Mouse (Mus musculus) adrenal gland, adult 8-10 months (tissue): ENCODE results near the gene Surf6. TPM values are rescaled to one million over a fixed set of nuclear protein-coding genes. Genes with fewer than 3 reads are reported as not detected.

Experiments
- total RNA-seq, 4 experiments: library from RNA; stranded (reverse); gene quantifications; 2 replicates each; pipeline ENCODE4 v1.2.4; 2022

Gene Surf6
- total RNA-seq, 4 experiments from 2014 or later, result 26.0 to 32.8 (median 28.9) TPM

Other genes starting within 250 kb of the Surf6 start
- gene Lcn4, start 231.6 kb downstream of the Surf6 start, total RNA-seq, result not detected
- not detected for gene Abo, start 37.9 kb downstream of the Surf6 start, total RNA-seq
- gene Med22, start 7.8 kb upstream of the Surf6 start, total RNA-seq, result 10 to 100 TPM; 51.6 to 73.6 (median 62.4) TPM
- gene Rpl7a, start 7.9 kb upstream of the Surf6 start, total RNA-seq, result 100 to 1,000 TPM; 424 to 496 (median 462) TPM
- gene Surf2, start 13.5 kb upstream of the Surf6 start, total RNA-seq, result 10 to 100 TPM; 43.1 to 55.8 (median 52.2) TPM
- 100 to 1,000 TPM; 128 to 137 (median 135) TPM for gene Surf1, start 13.7 kb upstream of the Surf6 start, total RNA-seq
- 100 to 1,000 TPM; 161 to 218 (median 182) TPM for gene Surf4, start 31.0 kb upstream of the Surf6 start, total RNA-seq
- gene Stkld1, start 31.2 kb upstream of the Surf6 start, total RNA-seq, result under 1 TPM in 2 of 4 experiments, not detected in 2; 0.75 to 0.77 TPM
- gene Rexo4, start 61.5 kb upstream of the Surf6 start, total RNA-seq, result 10 to 100 TPM; 28.5 to 44.6 (median 37.5) TPM
- not detected for gene Adamts13, start 70.5 kb upstream of the Surf6 start, total RNA-seq
- 10 to 100 TPM; 64.5 to 73.5 (median 66.9) TPM for gene Cacfd1, start 107.0 kb upstream of the Surf6 start, total RNA-seq
- gene Slc2a6, start 125.1 kb upstream of the Surf6 start, total RNA-seq, result 1 to 10 TPM in 2 of 4 experiments, under 1 TPM in 2; 0.87 to 1.2 (median 1.0) TPM
- under 1 TPM in 1 of 4 experiments, not detected in 3; 0.20 TPM for gene Mymk, start 169.3 kb upstream of the Surf6 start, total RNA-seq
- gene Adamtsl2, start 176.5 kb upstream of the Surf6 start, total RNA-seq, result 10 to 100 TPM; 14.3 to 24.8 (median 19.3) TPM
- 1 to 10 TPM; 2.5 to 4.4 (median 3.5) TPM for gene Fam163b, start 239.6 kb upstream of the Surf6 start, total RNA-seq